Mouse (Mus musculus): ENCODE measurements around the gene Rngtt.

GRCm38 (mm10) chr4:33549606-33550005 is 239.5 kb downstream of the Rngtt start:
- TF ChIP-seq POLR2A (IDR thresholded peaks at IDR 0.05; ENCODE audit: insufficient read depth, low read depth, low read length) (no peak), CTCF (IDR thresholded peaks at IDR 0.05) (no peak)
